Mouse (Mus musculus): ENCODE measurements around the gene Spib.

DNA sequence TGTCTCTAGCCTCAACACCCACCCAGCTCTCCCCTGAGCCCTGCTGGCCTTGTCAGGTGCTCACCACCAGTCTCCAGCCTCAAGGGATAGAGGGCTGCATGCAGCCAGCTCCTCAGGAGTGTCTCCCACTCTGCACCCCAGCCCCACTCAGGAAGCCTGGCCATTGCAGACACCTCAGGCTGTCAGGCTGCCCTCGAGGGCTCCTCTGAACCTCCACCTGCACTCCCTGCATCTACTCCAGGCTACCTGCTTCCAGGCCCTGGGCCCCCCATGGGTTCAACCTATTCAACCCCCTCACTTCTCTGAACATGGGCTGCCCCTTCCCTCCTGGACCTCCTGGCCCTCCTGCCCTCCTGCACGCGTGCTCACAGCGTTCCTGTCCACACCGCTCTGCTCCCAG, 40.5 kb downstream of the Spib start:
- TF ChIP-seq CTCF (IDR thresholded peaks at IDR 0.05; ENCODE audit: control insufficient read depth, insufficient read depth, insufficient read length) = no peak
- no peak for TF ChIP-seq USF1 (IDR thresholded peaks at IDR 0.05; ENCODE audit: low read depth)
- no peak for TF ChIP-seq FOSL1 (IDR thresholded peaks at IDR 0.05; ENCODE audit: insufficient read depth, low read length, poor library complexity, severe bottlenecking)

Measured in C2C12 (cell line).